Mouse (Mus musculus): ENCODE measurements around the gene Armc2.
"Not testable (repeated sequence)": the region's sequence is repeated elsewhere in the genome, so short reads cannot be mapped to it uniquely, and the experiment has no call there.

Armc2 gene

DNA sequence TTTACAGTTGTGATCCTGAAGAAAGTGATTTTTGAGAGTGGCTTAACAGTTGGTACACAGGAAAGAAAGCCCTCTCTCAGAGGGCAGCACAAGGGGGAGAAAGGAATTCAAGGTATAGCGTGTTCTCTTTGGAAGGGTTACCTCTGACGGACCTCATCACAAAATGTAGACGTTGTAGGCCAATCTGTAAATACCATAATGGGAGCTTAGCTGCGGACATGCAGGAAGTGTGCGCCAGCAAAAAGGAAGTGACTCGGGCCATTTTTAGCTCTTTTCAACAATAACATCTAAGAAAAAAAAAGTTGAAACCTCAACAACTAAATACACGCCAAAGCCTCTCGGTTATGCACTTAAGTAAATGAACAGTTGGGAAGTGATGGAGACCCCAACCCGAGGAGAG is 45.6 kb downstream of the Armc2 start:
- peak; percentile 50 for DNase-seq (ENCODE audit: low read depth, low spot score)

DNA sequence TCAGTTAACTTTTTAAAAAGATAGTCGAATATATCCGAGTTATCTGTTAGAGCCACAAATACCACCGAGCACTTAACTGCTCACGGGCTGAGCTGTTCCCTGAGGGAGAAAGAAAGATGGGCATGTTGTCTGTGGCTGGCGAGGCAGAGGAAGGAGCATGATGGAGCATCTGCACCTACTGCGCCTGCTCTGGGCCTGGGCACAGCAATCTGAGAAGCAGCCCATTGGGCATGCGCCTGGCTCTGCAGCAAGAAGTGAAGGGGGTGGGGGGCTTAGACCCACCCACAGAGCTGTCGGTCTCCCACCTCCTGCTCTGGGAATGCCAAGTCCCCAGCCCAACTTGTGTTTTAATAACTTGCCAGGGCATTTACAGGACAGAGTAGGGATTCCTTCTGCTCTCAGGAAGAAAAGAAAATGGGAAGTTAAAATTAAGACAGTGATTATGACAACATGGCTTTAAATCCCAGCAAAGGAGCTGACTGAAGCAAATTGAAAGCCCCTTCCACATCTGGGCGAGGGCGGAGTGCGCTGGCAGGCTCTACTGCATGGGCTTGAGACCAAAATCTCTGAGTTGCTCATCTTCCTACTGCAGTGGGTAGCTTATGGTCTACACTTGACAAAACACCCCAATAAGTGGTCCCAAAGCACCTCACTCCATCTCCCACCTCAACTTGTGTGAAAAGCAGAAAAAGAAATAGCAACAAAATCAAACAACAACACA is 50.2 kb downstream of the Armc2 start:
- no peak for DNase-seq (ENCODE audit: low read depth, low spot score)

DNA sequence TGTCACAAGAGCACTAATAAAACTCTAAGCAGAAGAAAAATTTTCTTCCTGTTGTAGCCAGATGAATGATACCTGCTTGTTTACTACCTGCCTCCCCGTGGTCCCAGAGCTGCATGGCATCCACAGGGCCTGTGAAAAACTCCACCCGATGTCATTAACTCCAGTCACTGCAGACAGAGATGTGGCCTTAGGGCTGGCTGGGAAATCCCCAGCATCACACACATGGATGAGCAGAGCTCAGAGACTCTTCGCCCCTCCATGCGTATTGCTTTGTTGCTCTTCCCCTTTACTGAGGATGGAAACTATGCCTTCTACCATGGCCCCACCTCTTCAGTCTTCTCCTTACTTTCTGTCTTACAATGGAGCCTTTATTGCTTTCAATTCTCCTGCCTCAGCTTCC is 55.5 kb downstream of the Armc2 start:
- DNase-seq (ENCODE audit: low read depth, low spot score) = peak; percentile 84

DNA sequence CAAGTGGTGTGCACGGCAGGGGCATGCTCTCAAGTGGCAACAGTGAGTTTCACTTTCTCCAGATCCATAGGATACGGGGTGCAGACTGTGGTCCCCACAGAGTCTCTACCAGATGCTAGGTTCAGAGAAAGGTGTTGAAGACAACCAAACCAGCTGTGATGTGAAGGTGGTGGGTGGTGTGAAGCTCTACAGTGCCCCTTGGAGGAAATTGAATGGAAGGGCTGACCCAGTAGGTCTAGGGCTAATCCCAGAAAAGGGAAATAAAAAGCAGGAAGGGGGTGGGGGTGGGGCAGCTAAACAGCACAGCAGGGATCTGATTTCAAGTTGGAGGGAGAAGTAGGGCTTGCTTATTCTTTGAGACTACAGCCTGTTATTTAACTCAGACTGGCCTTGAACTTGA is 58.4 kb downstream of the Armc2 start:
- no peak for DNase-seq (ENCODE audit: low read depth, low spot score)

DNA sequence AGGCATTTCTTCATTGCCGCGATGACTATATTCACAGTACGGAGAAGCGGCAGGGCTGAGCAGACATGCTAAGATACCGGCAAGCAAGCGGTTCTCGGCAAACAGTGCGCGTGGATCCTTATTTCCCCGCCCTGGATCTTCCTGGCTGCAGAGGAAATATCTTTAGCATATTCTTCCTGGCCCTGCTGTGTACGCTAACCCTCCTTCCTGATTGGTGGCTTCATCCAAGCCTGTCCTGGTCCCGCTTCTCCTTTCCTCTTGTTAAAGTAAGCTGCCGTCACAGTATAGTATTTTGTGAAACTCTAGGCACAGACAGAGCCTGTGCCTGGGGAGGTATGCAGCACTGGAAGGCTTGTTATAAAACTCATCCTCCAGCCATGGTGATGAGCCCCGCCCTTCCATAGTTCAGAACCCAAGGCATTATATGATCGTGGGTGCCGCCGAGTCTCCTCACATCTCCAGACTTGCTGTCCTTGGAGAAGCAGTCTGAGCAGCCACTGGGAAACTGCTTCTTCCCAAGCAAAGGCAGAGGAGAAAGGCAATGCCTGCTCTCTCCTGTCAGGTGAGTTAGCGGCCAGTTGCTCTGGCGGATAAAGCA is 59.5 kb downstream of the Armc2 start:
- DNase-seq (ENCODE audit: low read depth, low spot score) = no peak

DNA sequence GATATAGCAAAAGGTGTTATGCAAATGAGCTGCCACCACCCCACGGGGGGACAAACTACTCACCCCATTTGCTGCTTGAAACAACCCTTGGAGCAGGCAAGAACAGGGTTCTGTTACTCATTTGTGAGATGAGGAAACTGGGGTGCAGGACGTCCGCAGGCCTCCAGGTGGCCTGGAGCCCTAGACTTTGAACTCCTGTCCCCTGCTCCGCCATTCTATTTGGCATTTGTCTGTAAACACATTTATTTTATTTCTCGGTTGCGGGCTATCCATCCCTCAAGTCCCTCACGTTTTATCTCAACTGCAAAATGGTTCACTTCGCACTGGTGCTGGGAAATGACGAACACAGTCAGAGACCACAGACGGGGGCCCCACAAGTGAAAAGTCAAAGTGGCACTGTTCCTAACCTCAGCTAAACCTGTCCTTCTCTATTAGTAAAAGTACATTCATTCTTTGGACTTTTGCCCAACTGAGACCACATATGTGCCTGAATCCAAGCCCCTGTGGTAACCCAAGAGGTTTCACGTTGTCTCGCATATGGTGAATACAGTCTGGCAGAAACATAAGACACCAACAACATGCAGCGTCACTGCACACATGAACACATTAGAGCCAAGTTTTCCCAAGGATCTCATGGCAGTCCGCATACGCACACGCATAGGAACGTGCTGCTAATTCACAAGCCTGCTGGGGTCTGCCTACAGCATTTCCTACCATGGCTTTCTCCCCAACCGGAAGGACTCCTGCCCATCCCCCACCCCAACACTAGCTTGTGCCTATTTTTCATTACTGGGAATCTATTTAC is 60.6 kb downstream of the Armc2 start:
- no peak for DNase-seq (ENCODE audit: low read depth, low spot score)

DNA sequence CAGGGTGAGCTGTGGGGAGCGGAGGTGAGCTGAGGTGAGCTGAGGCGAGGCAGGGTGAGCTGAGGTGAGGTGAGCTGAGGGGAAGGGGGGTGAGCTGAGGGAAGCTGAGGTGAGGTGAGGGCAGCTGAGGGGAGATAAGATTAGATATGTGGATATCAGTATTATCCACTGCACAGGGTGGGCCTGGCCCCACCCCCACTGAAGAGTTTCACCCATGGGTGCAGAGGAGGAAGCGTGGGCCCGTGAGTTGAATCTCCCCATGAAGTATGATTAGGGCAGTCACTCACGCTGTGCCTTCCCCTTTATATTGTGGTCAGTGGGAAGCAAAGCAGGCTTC is 64.7 kb downstream of the Armc2 start:
- no peak for DNase-seq (ENCODE audit: low read depth, low spot score)

DNA sequence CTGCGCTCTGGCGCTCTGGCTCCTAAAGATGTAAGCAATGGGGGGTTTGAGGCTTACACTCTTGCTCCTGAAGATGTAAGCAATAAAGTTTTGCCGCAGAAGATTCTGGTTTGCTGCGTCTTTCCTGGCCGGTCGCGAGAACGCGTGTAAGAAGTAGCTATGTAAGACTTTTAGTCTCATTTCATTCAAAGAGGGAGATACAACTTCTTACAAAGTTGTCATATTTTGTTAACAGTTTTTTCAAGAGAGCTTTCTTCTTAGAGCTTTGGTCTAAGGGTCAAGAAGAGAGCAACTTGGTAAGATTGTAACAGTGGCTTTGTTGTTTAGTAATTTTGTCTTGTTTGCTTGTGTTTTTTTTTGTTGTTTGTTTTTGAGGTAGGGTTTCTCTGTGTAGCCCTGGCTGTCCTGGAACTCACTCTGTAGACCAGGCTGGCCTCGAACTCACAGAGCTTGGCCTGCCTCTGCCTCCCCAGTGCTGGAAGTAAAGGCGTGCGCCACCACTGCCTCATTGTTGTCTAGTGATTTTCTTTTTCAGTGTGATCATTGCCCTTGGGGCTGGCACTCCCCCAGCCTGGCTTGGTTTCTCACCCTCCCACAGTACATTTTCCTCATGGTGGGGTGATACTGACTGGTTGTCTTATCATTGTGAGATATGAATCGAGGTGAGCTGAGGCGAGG is 65.3 kb downstream of the Armc2 start:
- no peak for DNase-seq (ENCODE audit: low read depth, low spot score)

DNA sequence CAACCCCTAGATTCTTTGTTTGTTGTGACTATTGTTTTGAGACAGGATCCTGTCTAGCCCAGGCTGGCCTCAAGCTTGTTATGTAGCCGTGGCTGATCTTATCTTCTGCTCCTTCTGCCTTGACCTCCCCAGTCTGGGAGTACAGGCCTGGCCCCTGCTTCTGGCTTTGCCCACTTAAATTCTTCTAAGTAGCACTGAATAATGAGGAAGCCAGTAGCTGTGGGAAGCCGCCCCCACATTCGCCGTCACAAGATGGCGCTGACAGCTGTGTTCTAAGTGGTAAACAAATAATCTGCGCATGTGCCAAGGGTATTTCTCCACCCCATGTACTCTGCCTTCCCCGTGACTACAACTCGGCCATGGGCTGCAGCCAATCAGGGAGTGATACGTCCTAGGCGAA is 65.9 kb downstream of the Armc2 start:
- not testable (repeated sequence) for DNase-seq (ENCODE audit: low read depth, low spot score)

DNA sequence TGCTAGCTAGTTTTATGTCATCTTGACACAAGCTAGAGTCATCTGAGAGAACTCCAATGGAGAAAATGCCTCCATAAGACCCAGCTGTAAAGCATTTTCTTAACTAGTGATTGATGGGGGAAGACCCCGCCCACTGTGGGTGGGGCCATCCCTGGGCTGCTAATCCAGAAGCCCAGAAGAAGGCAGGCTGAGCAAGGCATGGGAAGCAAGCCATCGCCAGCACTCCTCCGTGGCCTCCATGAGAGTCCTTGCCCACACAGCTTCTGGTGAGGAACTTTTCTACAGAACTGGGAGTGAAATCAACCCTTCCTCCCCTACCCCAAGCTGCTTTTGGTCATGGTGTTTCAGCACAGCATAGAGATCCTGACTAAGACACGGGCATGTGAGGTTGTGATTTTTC is 79.2 kb downstream of the Armc2 start:
- DNase-seq (ENCODE audit: low read depth, low spot score) = no peak

DNA sequence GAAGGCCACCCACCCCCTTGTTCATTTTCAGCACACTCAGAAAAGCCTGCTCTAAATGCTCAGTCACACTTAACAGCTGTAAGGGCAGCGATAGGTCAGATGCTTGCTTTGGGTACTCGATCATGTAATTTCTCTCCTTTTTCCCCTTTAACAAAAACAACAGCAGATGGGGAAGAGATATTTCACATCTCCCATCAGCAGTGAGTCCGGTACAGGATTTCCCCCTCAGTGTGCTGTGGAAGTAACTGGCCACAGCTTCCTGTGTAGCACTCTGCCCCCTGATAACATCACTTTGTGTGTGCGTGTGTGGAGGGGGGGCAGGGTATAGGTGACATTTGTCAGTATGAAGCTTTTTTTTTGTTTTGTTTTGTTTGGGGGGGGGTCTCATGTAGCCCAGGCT is 81.1 kb downstream of the Armc2 start:
- peak; percentile 42 for DNase-seq (ENCODE audit: low read depth, low spot score)

DNA sequence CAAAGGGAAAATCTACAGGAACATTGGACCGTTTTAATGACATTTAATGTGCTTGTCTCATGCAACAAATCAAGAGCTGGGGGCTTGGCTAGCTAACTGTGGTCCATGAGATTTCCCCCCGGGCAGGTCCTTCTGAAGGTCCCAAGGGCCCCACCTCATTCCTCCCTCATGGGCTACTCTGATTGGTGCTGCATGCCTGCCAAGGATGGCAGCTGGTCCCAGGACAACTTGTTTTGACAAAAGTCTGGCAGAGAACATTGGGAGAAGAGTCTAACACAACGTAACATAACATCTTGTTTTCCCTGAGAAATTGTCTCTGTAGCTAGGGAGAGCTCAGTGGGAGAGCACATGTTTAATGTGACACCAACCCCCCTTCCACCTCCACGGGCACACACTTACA is 82.1 kb downstream of the Armc2 start:
- DNase-seq (ENCODE audit: low read depth, low spot score) = no peak

DNA sequence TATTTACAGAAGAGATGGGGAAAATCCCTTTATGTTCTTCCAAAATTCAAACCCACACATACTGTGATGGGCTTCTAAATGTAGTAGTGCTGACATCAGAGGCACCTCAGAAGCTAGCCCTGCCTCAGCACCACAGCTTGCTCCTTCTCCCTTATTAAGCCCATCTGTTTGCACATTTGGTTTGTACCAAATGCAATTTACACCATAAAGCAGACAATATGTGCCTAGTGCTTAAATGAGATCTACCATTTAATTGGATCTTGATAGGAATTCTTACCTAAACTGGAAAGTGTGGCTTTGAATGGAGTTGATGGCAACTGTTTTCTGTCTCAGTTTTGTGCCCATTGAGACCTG is 82.8 kb downstream of the Armc2 start:
- no peak for DNase-seq (ENCODE audit: low read depth, low spot score)

DNA sequence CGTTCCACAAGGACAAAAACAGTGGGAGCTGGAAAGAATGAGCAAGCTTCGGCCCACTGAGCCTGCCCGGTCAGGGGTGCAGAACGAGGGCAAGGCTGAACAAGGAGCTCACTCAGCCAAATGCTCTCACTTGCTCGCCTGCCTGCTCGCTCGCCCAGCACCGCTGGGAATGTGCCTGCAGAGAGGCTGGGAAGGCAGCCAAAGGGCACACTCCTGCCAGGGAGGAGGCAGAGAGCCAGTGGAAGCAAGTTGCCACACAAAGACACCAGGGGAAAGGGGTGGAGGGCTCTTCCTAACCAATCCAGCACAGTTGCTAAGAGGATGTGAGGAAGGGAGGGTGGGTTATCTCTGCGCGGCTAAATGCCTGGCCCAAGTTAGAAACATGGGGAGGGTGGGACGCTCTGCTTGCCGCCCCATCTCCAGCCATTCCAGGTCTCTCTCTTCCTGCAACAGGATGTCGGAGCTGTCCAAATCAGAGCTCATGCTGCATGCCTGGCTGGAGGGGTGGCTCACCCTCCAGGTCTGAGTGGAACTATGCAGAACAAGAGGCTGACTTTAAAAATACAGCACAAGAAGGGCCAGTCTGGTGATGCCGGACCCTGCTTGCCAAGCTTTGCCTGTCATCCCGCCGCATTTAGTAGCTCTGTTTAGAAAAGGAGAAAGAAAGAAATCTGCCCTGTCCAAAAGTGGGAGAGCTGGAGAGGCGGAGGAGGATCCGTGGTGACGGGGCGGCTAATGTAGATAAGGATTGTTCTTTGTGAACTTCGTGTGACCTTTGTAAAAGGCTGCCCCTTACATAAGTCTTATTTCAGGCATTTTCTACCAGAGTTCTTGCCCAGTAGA is 83.4 kb downstream of the Armc2 start:
- no peak for DNase-seq (ENCODE audit: low read depth, low spot score)

DNA sequence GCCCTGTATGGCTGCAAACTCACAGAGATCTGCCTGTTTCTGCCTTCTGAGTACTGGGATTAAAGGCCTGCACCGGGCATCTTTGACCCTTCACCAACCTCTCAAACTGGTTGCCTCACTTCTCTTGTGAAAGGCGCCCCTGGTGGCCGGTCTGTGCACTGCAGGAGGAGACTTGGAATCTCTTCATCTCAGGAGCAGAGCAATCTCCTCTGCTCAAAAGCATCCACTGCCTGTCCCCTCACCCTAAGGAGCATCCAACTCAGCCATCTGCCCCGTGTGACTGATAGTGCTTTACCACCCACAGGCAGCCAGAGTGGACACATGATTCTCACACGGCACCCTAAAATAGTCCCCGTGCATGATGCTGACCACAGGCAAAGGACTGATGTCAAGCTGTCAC is 84.7 kb downstream of the Armc2 start:
- peak; percentile 48 for DNase-seq (ENCODE audit: low read depth, low spot score)

DNA sequence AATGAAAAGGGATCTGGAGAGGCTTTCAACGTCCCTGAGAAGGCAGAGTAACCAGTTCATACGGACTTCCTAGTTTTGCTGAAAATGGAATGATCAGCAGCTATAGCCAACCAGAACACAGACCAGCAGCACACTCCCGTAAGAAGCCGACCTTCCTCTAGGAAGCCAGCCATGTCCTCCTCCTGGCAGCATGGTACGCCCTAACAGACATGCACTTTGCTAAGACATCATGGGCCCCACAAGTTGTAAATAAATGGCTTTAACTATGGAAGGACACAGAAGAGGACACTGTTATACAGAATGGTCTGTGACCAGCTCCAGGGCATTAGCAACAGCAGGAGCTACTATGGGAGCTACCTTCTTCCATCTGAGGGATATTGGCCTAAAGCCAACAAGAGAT is 85.3 kb downstream of the Armc2 start:
- DNase-seq (ENCODE audit: low read depth, low spot score) = no peak

DNA sequence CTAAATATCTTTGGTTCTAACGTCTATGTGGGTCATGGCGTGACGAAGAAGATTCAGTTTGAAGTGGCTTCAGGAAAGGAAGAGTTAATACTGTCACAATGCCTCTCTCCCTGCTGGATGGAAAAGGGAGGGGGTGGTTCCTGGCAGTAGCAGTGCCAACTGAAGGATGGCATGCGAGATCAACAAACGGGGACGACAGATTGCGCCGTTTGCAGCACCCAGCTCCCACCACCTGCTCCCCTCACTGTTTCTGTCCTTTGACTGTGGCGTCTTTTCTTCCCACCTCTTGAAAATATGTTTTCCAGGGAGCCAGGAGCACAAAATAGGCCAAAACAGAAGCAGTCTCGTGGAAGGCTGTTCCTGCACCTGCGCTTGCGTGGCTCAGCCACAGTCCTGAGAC is 86.3 kb downstream of the Armc2 start:
- no peak for DNase-seq (ENCODE audit: low read depth, low spot score)

DNA sequence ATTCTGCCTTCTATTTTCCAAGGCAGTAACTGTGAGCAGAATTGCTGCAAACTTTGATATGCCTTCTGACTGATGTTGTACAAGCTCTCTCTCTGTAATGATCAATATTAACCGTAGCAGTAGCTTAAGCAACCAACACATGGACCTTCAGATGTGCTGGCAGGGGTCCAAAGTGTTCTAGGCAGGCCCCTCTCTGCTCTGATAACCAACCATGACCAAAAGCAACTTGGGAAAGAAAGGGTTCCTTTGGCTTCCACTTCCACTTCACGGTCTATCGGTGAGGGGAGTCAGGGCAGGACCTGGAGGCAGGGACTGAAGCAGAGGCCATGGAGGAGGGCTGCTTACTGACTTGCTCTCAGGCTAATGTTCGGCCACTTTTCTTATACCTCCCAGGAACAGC is 87.3 kb downstream of the Armc2 start:
- DNase-seq (ENCODE audit: low read depth, low spot score) = no peak

DNA sequence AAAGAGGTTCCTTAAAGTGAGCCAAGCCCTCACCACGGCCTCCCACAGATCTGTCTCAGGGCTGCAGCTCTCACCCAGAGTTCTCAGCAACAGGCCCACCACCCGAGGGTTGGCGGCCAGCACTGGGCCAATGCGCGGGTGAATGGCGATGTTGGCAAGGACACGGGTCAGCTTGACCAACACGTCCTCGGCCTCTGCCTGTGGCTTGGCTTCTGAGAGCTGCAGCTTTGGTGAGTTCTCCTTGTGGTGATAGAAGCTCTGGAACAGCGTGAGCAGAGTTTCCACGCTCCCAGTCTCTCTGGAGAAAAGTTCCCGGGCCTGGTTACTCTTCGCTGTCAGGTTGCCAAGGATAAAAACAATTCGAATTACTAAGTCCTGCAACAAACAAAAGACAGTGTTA is 91.5 kb downstream of the Armc2 start:
- DNase-seq (ENCODE audit: low read depth, low spot score) = no peak

DNA sequence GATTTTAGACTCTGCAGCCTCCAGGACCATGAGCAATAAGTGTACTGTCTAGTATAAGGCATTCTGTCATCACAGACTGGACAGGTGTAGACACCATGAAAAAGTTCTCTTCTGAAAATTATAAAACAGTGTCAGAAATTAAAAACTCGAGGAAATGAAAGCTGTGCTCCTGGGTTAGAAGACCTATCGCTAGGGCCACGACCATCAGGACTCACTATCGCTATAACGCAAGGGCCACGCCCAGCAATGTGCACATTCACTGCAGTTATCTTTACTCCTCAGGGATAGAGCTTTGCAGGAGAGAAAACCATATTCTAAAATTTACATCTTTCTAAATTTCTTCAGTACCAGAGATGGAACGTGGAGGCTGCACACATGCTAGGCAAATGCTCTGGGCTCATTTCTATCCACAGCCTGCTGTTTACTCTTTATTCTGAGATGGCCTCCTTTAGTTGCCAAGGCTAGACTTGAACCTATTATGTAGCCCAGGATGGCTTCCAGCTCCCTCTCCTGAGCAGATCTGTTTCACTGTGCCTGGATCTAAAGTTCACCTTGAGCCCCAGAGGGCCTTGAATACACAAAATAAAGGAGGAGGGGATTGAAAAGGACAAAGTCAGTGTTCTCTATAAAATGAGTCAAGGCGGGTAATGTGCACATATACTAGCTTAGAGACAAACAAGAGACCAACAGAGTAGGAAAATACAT is 105.8 kb downstream of the Armc2 start:
- no peak for DNase-seq (ENCODE audit: low read depth, low spot score)

DNA sequence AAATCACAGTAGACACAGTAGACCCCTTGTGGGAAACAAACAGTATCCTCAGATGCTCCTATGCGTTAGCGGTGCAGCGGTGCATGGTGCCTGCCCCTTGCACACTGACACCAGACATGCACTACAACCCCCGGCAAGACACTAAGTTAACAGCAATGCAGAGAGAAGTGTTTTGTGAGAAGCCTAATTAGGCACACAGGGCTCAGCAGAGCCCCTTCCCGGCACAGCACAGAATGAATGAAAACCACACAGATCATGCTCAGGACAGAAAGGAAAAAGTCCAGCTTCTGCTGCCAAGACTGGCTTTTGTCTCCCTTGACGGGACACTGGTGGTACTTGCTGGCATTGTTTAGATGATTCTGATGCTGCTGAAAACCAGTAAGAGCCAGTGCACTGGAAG is 109.3 kb downstream of the Armc2 start:
- DNase-seq (ENCODE audit: low read depth, low spot score) = no peak

All from A20 (cell line).